Mouse (Mus musculus): ENCODE measurements around the gene Mgll.

The Mgll gene

GRCm38 (mm10) chr6:88829579-88829978 is 105.4 kb downstream of the Mgll start:
- DNase-seq (ENCODE audit: low spot score) = no peak

- no peak for DNase-seq (ENCODE audit: low spot score)
Measured at GRCm38 (mm10) chr6:88830112-88830702, 106.0 kb downstream of the Mgll start.

- DNase-seq (ENCODE audit: low spot score) = no peak
Measured at GRCm38 (mm10) chr6:88831456-88831855, 107.2 kb downstream of the Mgll start.

GRCm38 (mm10) chr6:88832663-88833062 is 108.5 kb downstream of the Mgll start:
- DNase-seq (ENCODE audit: low spot score) = no peak

GRCm38 (mm10) chr6:88833340-88834140 is 109.3 kb downstream of the Mgll start:
- no peak for DNase-seq (ENCODE audit: low spot score)

- DNase-seq (ENCODE audit: low spot score) = no peak
Measured at GRCm38 (mm10) chr6:88835047-88835446, 110.8 kb downstream of the Mgll start.

GRCm38 (mm10) chr6:88836178-88836819 is 112.1 kb downstream of the Mgll start:
- DNase-seq (ENCODE audit: low spot score) = no peak

- DNase-seq (ENCODE audit: low spot score) = no peak
Measured at GRCm38 (mm10) chr6:88837999-88838398, 113.8 kb downstream of the Mgll start.

- no peak for DNase-seq (ENCODE audit: low spot score)
Measured at GRCm38 (mm10) chr6:88838613-88839012, 114.4 kb downstream of the Mgll start.

- no peak for DNase-seq (ENCODE audit: low spot score)
Measured at GRCm38 (mm10) chr6:88839135-88839970, 115.1 kb downstream of the Mgll start.

- DNase-seq (ENCODE audit: low spot score) = no peak
Measured at GRCm38 (mm10) chr6:88840211-88840610, 116.0 kb downstream of the Mgll start.

- no peak for DNase-seq (ENCODE audit: low spot score)
Measured at GRCm38 (mm10) chr6:88840791-88841513, 116.7 kb downstream of the Mgll start.

GRCm38 (mm10) chr6:88841514-88841780 is 117.2 kb downstream of the Mgll start:
- DNase-seq (ENCODE audit: low spot score) = no peak

- DNase-seq (ENCODE audit: low spot score) = peak; percentile 100
Measured at GRCm38 (mm10) chr6:88841781-88842689, 117.8 kb downstream of the Mgll start, which contains the start of gene Abtb1. Abtb1 (minus strand) TSS chr6:88841984.

- DNase-seq (ENCODE audit: low spot score) = peak; percentile 29
Measured at GRCm38 (mm10) chr6:88842731-88843151, 118.5 kb downstream of the Mgll start.

- DNase-seq (ENCODE audit: low spot score) = no peak
Measured at GRCm38 (mm10) chr6:88843241-88843640, 119.0 kb downstream of the Mgll start.

- no peak for DNase-seq (ENCODE audit: low spot score)
Measured at GRCm38 (mm10) chr6:88843781-88844725, 119.8 kb downstream of the Mgll start.

GRCm38 (mm10) chr6:88844901-88845565 is 120.8 kb downstream of the Mgll start:
- DNase-seq (ENCODE audit: low spot score) = no peak

- DNase-seq (ENCODE audit: low spot score) = no peak
Measured at GRCm38 (mm10) chr6:88847571-88847970, 123.4 kb downstream of the Mgll start.
